Mouse (Mus musculus) right cerebral cortex, postnatal 25 days (tissue): ENCODE data around the gene Hrh1.
A peak's percentile ranks its signal among the peaks of the same experiment; 100 is the strongest.
"Not testable (repeated sequence)": the region's sequence is repeated elsewhere in the genome, so short reads cannot be mapped to it uniquely, and the experiment has no call there.

ENCODE experiments used
- DNase-seq: peaks from one replicate; pipeline ENCODE4 v3.0.0; 2022

Gene Hrh1

DNA sequence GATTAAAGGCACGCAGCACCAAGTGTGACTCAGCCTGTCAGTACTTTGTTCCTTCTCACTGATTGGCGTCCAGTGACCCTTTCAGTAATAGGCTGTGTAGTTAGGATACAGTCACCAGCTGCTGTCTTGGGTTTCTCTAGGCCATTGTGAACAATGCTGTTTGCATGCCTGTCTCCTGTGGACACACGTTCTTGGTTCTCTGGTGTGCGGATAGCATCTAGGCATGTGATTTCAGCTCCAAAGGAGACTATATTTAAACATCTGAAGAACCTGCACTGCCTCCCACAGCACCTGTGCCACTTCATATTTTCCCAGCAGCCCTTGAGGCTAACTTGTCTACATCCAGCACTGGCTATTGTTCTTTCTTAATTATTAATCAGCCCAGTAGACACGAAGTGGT is 75.8 kb downstream of the Hrh1 start:
- no peak for DNase-seq

DNA sequence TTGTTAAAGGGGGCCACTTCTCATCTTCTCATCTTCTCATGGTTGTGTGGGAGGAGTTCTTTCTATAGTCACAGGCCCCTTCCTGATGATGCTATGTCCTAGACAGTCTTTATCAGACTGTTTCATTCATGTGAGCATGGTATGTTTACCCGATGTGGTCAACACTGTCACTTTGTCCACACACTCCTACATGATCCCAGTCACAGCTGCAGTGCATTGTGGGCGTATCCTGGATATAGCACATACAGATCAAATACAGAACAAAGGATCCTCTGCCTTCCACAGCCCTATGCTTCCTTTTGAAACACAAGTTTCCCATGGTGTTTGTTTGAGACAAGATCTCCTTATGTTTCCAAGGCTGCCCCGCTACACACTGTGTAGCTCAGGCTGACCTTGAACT is 76.3 kb downstream of the Hrh1 start:
- DNase-seq: no peak

DNA sequence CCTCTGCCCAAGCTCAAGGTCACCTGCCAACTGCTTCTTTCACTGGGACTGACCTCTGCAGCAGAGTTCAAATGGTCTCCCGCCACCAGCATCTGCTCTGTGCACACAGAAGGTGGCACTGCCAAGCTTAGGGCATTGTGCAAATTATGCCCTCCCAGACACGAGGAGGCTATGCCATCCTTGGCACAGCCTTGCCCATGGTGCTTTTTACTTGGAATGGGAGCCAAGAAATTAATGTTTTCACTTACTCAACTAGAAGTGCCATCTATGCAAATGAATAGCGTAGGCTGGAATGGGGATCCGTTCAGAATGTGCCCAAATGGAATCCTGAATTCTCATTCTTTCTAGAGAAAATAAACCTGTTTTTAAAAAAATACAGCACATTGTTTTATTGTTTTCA is 77.2 kb downstream of the Hrh1 start:
- no peak for DNase-seq

DNA sequence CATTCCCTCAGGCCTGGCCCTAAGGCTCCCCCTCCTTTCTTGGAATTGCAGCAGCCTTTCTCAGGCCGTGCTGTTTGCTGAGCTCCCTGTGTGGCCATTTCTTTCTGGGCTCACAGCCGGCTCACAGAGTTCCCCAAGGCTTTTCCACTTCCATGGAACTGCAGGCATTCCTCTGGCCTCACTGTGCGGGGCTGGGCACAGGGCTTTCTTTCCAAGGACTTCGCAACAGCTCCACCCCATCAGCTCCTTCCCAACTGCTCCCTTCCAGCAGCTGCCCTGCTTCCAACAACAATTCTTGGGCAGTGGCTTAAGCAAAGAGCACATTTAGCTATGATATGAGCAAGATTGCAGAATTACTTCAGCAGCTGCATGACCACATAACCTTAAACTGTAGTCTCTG is 81.0 kb downstream of the Hrh1 start:
- no peak for DNase-seq

DNA sequence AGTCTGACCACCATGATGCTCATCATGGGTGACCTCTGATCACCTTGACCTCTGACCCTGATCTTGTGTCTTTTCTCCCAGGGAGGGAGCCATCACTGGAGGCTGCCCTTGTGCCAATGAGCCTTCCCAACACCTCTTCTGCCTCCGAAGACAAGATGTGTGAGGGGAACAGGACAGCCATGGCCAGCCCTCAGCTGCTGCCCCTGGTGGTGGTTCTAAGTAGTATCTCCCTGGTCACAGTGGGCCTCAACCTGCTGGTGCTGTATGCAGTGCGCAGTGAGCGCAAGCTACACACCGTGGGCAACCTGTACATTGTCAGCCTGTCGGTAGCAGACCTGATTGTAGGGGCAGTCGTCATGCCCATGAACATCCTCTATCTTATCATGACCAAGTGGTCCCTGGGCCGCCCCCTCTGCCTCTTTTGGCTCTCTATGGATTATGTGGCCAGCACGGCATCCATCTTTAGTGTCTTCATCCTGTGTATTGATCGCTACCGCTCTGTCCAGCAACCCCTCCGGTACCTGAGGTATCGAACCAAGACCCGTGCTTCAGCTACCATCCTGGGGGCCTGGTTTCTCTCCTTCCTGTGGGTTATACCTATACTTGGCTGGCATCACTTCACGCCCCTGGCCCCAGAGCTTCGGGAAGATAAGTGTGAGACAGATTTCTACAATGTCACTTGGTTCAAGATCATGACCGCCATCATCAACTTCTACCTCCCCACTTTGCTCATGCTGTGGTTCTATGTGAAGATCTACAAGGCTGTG is 82.1 kb downstream of the Hrh1 start:
- DNase-seq: no peak

DNA sequence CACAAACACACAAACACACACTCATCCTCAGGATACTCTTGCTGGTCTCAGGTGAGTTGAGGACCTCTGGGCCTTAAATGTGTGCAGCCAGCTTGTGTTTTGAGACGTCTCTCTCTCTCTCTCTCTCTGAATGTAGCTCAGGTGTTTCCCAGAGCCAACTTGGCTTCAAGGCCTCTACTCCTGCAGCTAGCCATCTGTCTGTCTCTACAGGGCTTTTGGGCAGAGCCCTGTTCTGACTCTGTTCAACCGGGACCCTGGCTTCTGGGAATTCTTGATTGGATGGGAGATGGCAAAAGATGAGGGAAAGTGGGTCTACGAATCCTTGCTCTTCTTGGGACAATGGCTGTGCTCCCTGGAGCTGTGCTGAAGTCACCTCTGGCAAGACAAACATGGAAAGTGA is 91.6 kb downstream of the Hrh1 start:
- DNase-seq: no peak

DNA sequence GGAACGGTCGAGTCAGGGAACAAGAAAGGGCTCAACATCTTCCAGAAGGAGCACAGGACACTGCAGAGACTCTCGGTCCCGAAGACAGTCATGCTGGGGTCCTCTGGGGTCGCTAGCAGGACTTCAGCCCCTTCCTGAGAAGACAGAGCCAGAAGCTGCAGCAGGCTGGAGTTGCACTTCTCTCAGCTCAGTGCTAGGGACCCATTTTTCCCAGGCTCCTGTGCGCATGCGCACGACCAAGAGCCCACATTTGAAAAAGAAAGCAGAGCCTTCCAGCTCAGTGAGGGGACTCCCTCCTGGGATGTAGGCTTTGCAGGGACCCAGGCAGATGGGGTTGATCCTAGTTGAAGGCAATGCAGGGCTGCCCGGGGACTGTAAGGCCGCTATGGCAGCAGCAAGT is 94.9 kb downstream of the Hrh1 start:
- not testable (repeated sequence) for DNase-seq

DNA sequence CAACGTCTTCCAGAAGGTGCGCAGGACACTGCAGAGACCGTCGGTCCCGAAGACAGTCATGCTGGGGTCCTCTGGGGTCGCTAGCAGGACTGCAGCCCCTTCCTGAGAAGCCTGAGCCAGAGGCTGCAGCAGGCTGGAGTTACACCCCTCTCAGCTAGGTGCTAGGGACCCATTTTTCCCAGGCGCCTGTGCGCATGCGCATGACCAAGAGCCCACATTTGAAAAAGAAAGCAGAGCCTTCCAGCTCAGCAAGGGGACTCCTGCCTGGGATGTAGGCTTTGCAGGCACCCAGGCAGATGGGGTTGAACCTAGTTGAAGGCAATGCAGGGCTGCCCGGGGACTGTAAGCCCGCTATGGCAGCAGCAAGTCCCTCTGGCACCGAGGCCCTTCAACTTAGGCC is 97.3 kb downstream of the Hrh1 start:
- peak; percentile 28 for DNase-seq

DNA sequence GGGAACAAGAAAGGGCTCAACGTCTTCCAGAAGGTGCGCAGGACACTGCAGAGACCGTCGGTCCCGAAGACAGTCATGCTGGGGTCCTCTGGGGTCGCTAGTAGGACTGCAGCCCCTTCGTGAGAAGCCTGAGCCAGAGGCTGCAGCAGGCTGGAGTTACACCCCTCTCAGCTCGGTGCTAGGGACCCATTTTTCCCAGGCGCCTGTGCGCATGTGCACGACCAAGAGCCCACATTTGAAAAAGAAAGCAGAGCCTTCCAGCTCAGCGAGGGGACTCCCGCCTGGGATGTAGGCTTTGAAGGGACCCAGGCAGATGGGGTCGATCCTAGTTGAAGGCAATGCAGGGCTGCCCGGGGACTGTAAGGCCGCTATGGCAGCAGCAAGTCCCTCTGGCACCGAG is 116.3 kb downstream of the Hrh1 start:
- not testable (repeated sequence) for DNase-seq

DNA sequence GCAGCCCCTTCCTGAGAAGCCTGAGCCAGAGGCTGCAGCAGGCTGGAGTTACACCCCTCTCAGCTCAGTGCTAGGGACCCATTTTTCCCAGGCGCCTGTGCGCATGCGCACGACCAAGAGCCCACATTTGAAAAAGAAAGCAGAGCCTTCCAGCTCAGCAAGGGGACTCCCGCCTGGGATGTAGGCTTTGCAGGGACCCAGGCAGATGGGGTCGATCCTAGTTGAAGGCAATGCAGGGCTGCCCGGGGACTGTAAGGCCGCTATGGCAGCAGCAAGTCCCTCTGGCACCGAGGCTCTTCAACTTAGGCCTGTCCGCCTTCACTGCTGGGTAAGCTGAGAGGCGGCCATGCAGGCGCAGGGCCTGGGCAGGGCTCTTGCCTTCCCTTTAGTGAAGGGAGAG is 131.0 kb downstream of the Hrh1 start:
- DNase-seq: not testable (repeated sequence)
